Mouse (Mus musculus): ENCODE measurements at regions not wholly inside any gene's neighbourhood (a gene's known extent, or its start where the extent isn't known, plus 50 kb on each side); places are given as distances from the start of the nearest gene placed in this dataset.
"Not testable (repeated sequence)": the region's sequence is repeated elsewhere in the genome, so short reads cannot be mapped to it uniquely, and the experiment has no call there.

GRCm38 (mm10) chr15:34027111-34027510 is 330.6 kb downstream of the 9430069I07Rik start:
- H3K4me2 ChIP-seq (ENCODE audit: low read depth, low read length, severe bottlenecking); ATAC-seq (replicated peaks; ENCODE audit: low FRiP score); H3K9ac ChIP-seq (ENCODE audit: low read length); H3K27ac ChIP-seq (ENCODE audit: low read depth, low read length); H3K4me3 ChIP-seq (ENCODE audit: low read depth, low read length); H3K27me3 ChIP-seq (ENCODE audit: control insufficient read depth, insufficient read depth, low read length); H3K36me3 ChIP-seq (ENCODE audit: control insufficient read depth, insufficient read depth, low read length); DNase-seq (ENCODE audit: low spot score); H3K9me3 ChIP-seq (ENCODE audit: control insufficient read depth, low read length); H3K4me1 ChIP-seq (replicated peaks; ENCODE audit: control insufficient read depth, insufficient read depth, low read length): not testable (repeated sequence)
- 88% methylated on average over 8 of the region's 8 CpGs for WGBS

GRCm38 (mm10) chr15:34025396-34025795 is 332.3 kb downstream of the 9430069I07Rik start:
- Histone ChIP-seq H3K27me3 (ENCODE audit: control insufficient read depth, insufficient read depth, low read length) (no peaks in the 10 kb centered on the region), H3K4me1 (replicated peaks; ENCODE audit: control insufficient read depth, insufficient read depth, low read length) (no peaks in the 10 kb centered on the region), H3K4me2 (ENCODE audit: low read depth, low read length, severe bottlenecking) (no peak overlapping the region), H3K9ac (ENCODE audit: low read length) (no peak overlapping the region), H3K4me3 (ENCODE audit: low read depth, low read length) (no peak overlapping the region), H3K36me3 (ENCODE audit: control insufficient read depth, insufficient read depth, low read length) (no peaks in the 10 kb centered on the region), H3K27ac (ENCODE audit: low read depth, low read length) (no peak overlapping the region), H3K9me3 (ENCODE audit: control insufficient read depth, low read length) (no peaks in the 10 kb centered on the region)
- DNase-seq (ENCODE audit: low spot score) (no peak), ATAC-seq (replicated peaks; ENCODE audit: low FRiP score) (no peak)
- 89% methylated on average over 2 of the region's 2 CpGs for WGBS

DNA sequence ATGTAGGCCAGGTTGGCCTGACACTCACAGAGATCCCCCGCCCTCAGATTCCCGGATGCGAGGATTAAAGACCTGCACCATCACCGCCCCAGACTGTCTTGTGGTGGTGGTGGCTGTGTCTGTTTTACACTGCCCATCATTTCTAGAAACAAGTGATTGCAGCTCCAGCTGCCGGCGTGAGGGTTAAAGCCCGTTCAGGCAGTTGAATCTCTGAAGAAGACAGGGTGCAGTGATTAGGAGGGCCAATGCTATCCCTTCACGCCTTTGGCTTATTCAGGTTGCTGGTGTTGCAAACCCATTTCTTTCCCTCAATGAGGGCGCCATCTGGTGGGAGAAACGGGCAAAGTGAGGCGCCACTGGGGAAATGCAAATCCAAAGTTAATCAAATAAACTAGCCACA is 335.8 kb downstream of the 9430069I07Rik start:
- DNase-seq (ENCODE audit: low spot score) (peak; percentile 78), ATAC-seq (replicated peaks; ENCODE audit: low FRiP score) (no peak; the same call in 1 of the 2 replicates)
- Histone ChIP-seq H3K4me1 (replicated peaks; ENCODE audit: control insufficient read depth, insufficient read depth, low read length) (no peaks in the 10 kb centered on the region), H3K4me3 (ENCODE audit: low read depth, low read length) (no peak overlapping the region), H3K27me3 (ENCODE audit: control insufficient read depth, insufficient read depth, low read length) (no peaks in the 10 kb centered on the region), H3K4me2 (ENCODE audit: low read depth, low read length, severe bottlenecking) (no peak overlapping the region), H3K27ac (ENCODE audit: low read depth, low read length) (no peak overlapping the region), H3K36me3 (ENCODE audit: control insufficient read depth, insufficient read depth, low read length) (no peaks in the 10 kb centered on the region), H3K9ac (ENCODE audit: low read length) (no peak overlapping the region), H3K9me3 (ENCODE audit: control insufficient read depth, low read length) (no peaks in the 10 kb centered on the region)
- whole genome bisulfite sequencing = 28% methylated on average over 11 of the region's 11 CpGs

GRCm38 (mm10) chr15:34016397-34017156 is 341.1 kb downstream of the 9430069I07Rik start:
- DNase-seq (ENCODE audit: low spot score) (peak; percentile 55), ATAC-seq (replicated peaks; ENCODE audit: low FRiP score) (0 out of 2 replicates have a peak, but pooled peaks have one; percentile 46)
- H3K9ac ChIP-seq (ENCODE audit: low read length) = no peak overlapping the region
- no peaks in the 10 kb centered on the region for H3K9me3 ChIP-seq (ENCODE audit: control insufficient read depth, low read length)
- 52% methylated on average over 13 of the region's 13 CpGs for WGBS
- no peaks in the 10 kb centered on the region for H3K4me1 ChIP-seq (replicated peaks; ENCODE audit: control insufficient read depth, insufficient read depth, low read length)
- no peak overlapping the region for H3K4me2 ChIP-seq (ENCODE audit: low read depth, low read length, severe bottlenecking)
- H3K27ac ChIP-seq (ENCODE audit: low read depth, low read length) = no peak overlapping the region
- no peaks in the 10 kb centered on the region for H3K36me3 ChIP-seq (ENCODE audit: control insufficient read depth, insufficient read depth, low read length)
- H3K27me3 ChIP-seq (ENCODE audit: control insufficient read depth, insufficient read depth, low read length) = no peaks in the 10 kb centered on the region
- H3K4me3 ChIP-seq (ENCODE audit: low read depth, low read length) = no peak overlapping the region

DNA sequence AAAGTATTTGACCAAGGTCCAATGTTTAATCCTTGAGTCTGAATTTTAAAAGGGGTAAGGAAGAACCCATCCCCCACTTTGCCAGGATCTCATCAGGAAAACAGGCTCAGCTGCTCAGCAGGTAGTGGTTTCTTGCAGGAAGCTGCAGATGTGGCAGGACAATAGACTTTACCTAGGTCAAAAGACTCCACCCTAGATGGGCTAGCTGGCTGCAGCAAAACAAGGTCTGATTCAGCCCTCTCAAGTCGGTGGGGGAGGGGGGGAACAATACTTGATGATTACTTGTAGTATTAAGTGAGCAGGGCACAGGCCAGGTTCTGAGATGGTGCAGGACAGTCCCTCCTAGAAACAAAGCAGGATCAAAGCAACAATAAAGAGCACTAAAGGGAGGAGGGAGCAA is 349.1 kb downstream of the 9430069I07Rik start:
- Histone ChIP-seq H3K27me3 (ENCODE audit: control insufficient read depth, insufficient read depth, low read length) (no peaks in the 10 kb centered on the region), H3K9me3 (ENCODE audit: control insufficient read depth, low read length) (no peaks in the 10 kb centered on the region), H3K4me1 (replicated peaks; ENCODE audit: control insufficient read depth, insufficient read depth, low read length) (no peaks in the 10 kb centered on the region), H3K4me2 (ENCODE audit: low read depth, low read length, severe bottlenecking) (no peak overlapping the region), H3K27ac (ENCODE audit: low read depth, low read length) (no peak overlapping the region), H3K36me3 (ENCODE audit: control insufficient read depth, insufficient read depth, low read length) (no peaks in the 10 kb centered on the region), H3K4me3 (ENCODE audit: low read depth, low read length) (no peak overlapping the region), H3K9ac (ENCODE audit: low read length) (no peak overlapping the region)
- 45% methylated on average over 1 of the region's 1 CpGs for WGBS
- no peak for DNase-seq (ENCODE audit: low spot score)
- no peak for ATAC-seq (replicated peaks; ENCODE audit: low FRiP score)

GRCm38 (mm10) chr15:33992383-33992782 is 365.3 kb downstream of the 9430069I07Rik start:
- Histone ChIP-seq H3K27ac (ENCODE audit: low read depth, low read length) (no peak overlapping the region), H3K4me3 (ENCODE audit: low read depth, low read length) (no peak overlapping the region), H3K36me3 (ENCODE audit: control insufficient read depth, insufficient read depth, low read length) (no peaks in the 10 kb centered on the region), H3K4me1 (replicated peaks; ENCODE audit: control insufficient read depth, insufficient read depth, low read length) (no peaks in the 10 kb centered on the region), H3K9me3 (ENCODE audit: control insufficient read depth, low read length) (no peaks in the 10 kb centered on the region), H3K4me2 (ENCODE audit: low read depth, low read length, severe bottlenecking) (no peak overlapping the region), H3K9ac (ENCODE audit: low read length) (no peak overlapping the region), H3K27me3 (ENCODE audit: control insufficient read depth, insufficient read depth, low read length) (no peaks in the 10 kb centered on the region)
- no peak for ATAC-seq (replicated peaks; ENCODE audit: low FRiP score)
- no peak for DNase-seq (ENCODE audit: low spot score)
- 93% methylated on average over 4 of the region's 4 CpGs for WGBS

GRCm38 (mm10) chr15:33975077-33975476 is 382.6 kb downstream of the 9430069I07Rik start:
- H3K4me2 ChIP-seq (ENCODE audit: low read depth, low read length, severe bottlenecking) = no peak overlapping the region
- no peak for DNase-seq (ENCODE audit: low spot score)
- H3K9ac ChIP-seq (ENCODE audit: low read length) = no peak overlapping the region
- H3K9me3 ChIP-seq (ENCODE audit: control insufficient read depth, low read length) = no peaks in the 10 kb centered on the region
- no peak overlapping the region for H3K27ac ChIP-seq (ENCODE audit: low read depth, low read length)
- H3K4me1 ChIP-seq (replicated peaks; ENCODE audit: control insufficient read depth, insufficient read depth, low read length) = no peaks in the 10 kb centered on the region
- H3K36me3 ChIP-seq (ENCODE audit: control insufficient read depth, insufficient read depth, low read length) = no peaks in the 10 kb centered on the region
- WGBS = 42% methylated on average over 1 of the region's 1 CpGs
- H3K4me3 ChIP-seq (ENCODE audit: low read depth, low read length) = no peak overlapping the region
- no peaks in the 10 kb centered on the region for H3K27me3 ChIP-seq (ENCODE audit: control insufficient read depth, insufficient read depth, low read length)
- no peak for ATAC-seq (replicated peaks; ENCODE audit: low FRiP score)

DNA sequence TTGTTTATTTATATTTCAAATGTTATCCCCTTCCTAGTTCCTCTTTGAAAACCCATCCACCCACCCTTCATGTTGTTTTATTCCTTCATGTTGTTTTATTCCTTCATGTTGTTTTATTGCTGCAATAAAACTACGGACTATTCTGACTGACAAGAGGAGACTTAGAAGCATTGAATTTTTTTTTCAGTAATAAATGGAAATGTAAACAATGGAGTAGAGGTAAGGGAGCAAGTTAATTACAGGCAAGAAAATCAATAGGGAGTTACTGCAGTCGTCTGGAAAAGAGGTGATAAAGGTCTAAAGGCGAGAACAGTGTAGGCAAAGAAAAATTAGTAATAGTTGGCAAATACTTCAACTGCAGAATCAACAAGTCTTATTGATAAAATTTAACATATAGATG is 384.2 kb downstream of the 9430069I07Rik start:
- Histone ChIP-seq H3K27ac (ENCODE audit: low read depth, low read length) (no peak overlapping the region), H3K36me3 (ENCODE audit: control insufficient read depth, insufficient read depth, low read length) (no peaks in the 10 kb centered on the region), H3K4me3 (ENCODE audit: low read depth, low read length) (no peak overlapping the region), H3K27me3 (ENCODE audit: control insufficient read depth, insufficient read depth, low read length) (no peaks in the 10 kb centered on the region), H3K9ac (ENCODE audit: low read length) (no peak overlapping the region), H3K4me2 (ENCODE audit: low read depth, low read length, severe bottlenecking) (no peak overlapping the region), H3K9me3 (ENCODE audit: control insufficient read depth, low read length) (no peaks in the 10 kb centered on the region), H3K4me1 (replicated peaks; ENCODE audit: control insufficient read depth, insufficient read depth, low read length) (no peaks in the 10 kb centered on the region)
- no peak for ATAC-seq (replicated peaks; ENCODE audit: low FRiP score)
- WGBS = 81% methylated on average over 3 of the region's 3 CpGs
- no peak for DNase-seq (ENCODE audit: low spot score)

DNA sequence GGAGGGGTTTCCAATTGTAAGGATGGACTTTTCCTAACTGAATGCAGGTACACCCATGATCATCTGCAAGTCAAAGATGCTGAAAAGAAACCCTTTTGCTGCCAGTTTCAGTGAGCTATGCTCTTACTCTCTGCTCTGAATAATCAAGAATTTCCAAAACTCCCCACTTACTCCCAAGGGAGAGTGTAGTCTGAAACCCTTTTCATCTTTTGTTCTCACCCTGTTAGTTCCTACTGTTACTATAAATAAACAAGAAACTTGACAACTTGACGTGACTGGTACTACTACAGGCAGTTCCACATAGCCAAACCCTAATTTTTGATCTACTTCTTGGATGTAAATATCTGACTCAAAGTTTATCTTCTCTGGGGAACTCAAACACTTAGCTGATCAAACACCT is 388.3 kb downstream of the 9430069I07Rik start:
- H3K27me3 ChIP-seq (ENCODE audit: control insufficient read depth, insufficient read depth, low read length) = no peaks in the 10 kb centered on the region

More for the DNA sequence above, 388.3 kb downstream of the 9430069I07Rik start:
- DNase-seq (ENCODE audit: low spot score) (no peak), ATAC-seq (replicated peaks; ENCODE audit: low FRiP score) (no peak)
- no peak overlapping the region for H3K4me2 ChIP-seq (ENCODE audit: low read depth, low read length, severe bottlenecking)
- H3K4me3 ChIP-seq (ENCODE audit: low read depth, low read length) = no peak overlapping the region
- 71% methylated on average over 1 of the region's 1 CpGs for WGBS
- H3K27ac ChIP-seq (ENCODE audit: low read depth, low read length) = no peak overlapping the region
- H3K9ac ChIP-seq (ENCODE audit: low read length) = no peak overlapping the region
- no peaks in the 10 kb centered on the region for H3K9me3 ChIP-seq (ENCODE audit: control insufficient read depth, low read length)
- no peaks in the 10 kb centered on the region for H3K36me3 ChIP-seq (ENCODE audit: control insufficient read depth, insufficient read depth, low read length)
- H3K4me1 ChIP-seq (replicated peaks; ENCODE audit: control insufficient read depth, insufficient read depth, low read length) = no peaks in the 10 kb centered on the region
